Mouse (Mus musculus): ENCODE measurements around the gene Pla2g1b. TPM values are rescaled to one million over a fixed set of nuclear protein-coding genes. Genes with fewer than 3 reads are reported as not detected.
A peak's percentile ranks its signal among the peaks of the same experiment; 100 is the strongest.
"Not testable (repeated sequence)": the region's sequence is repeated elsewhere in the genome, so short reads cannot be mapped to it uniquely, and the experiment has no call there.

Pla2g1b gene
- polyA plus RNA-seq, 1 experiment from 2014 or later: not detected

DNA sequence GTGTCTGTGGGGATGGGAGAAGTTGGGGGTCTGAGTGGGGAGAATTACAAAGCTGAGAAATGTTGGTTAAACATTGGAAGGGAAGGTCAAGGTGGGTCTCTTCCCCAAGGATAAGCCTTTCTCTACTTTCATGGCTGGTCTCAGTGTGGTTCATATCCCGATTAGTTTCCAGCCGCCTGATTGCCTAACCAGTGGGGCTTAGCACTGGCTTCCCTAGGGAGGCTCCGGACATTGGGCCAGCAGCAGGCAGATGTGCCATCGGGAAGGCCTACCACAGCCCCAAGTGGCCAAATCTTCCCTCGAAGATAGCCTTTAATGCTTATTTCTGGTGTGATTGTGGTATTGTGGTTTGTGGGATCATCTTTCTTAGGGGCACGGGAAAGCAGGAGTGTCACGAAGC lies 46.3 kb downstream of the Pla2g1b start:
- Histone ChIP-seq H3K9ac (replicated peaks) (no peak overlapping the region), H3K36me3 (0 out of 2 replicates have a peak, but pooled peaks cover under 1% of the 10 kb centered on the region), H3K4me3 (replicated peaks) (no peak overlapping the region), H3K27ac (no peak overlapping the region), H3K4me2 (replicated peaks) (no peak overlapping the region), H3K4me1 (replicated peaks) (peaks cover 36% of the 10 kb centered on the region), H3K27me3 (no peaks in the 10 kb centered on the region), H3K9me3 (no peaks in the 10 kb centered on the region)
- no peak for ATAC-seq
- 88% methylated on average over 7 of the region's 7 CpGs for WGBS

DNA sequence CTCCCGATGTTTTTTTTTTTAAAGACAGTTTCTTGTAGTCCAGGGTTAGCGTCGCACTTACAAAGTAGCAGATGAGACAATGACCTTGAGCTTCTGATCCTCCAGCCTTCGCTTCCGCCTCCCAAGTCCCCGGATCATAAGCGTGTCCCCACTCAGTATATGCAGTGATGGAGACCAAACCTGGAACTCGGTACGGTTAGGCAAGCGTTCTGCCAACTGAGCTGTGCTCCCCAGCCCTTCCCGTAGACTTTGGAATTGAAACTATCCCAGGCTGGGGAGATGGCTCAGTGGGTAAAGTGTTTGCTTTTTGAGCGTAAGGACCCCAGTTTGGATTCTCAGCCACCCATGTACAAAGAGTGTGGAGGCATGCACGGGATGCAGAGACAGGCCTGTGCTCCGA lies 47.2 kb downstream of the Pla2g1b start:
- H3K4me1 ChIP-seq (replicated peaks): peaks cover 27% of the 10 kb centered on the region
- ATAC-seq: no peak
- no peak overlapping the region for H3K9ac ChIP-seq (replicated peaks)
- WGBS: 98% methylated on average over 14 of the region's 14 CpGs
- no peak overlapping the region for H3K27ac ChIP-seq
- no peaks in the 10 kb centered on the region for H3K9me3 ChIP-seq
- no peak overlapping the region for H3K4me2 ChIP-seq (replicated peaks)
- H3K27me3 ChIP-seq: no peaks in the 10 kb centered on the region
- H3K36me3 ChIP-seq: 0 out of 2 replicates have a peak, but pooled peaks cover 2% of the 10 kb centered on the region
- no peak overlapping the region for H3K4me3 ChIP-seq (replicated peaks)

DNA sequence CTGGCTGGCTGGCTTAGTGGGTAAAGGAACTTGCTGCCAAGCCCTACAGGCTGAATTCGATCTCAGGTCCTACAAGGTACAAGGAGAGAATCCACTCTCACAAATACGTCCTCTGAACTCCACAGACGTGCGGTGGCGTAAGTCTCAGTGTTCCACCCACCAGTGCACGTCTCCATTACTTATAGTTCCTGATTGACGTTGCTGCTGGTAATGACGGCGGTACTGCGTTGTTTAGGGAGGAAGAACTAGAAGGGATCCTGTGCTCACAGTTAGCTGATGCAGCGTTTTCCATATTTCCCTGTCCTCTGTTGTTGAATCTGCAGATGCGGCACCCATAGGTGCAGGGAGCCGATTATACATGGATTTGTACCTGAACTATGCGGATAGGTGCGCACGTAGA lies 47.7 kb downstream of the Pla2g1b start:
- Histone ChIP-seq H3K9me3 (no peaks in the 10 kb centered on the region), H3K9ac (replicated peaks) (no peak overlapping the region), H3K27ac (no peak overlapping the region), H3K4me3 (replicated peaks) (no peak overlapping the region), H3K4me2 (replicated peaks) (no peak overlapping the region), H3K4me1 (replicated peaks) (peaks cover 22% of the 10 kb centered on the region), H3K36me3 (0 out of 2 replicates have a peak, but pooled peaks cover 2% of the 10 kb centered on the region), H3K27me3 (no peaks in the 10 kb centered on the region)
- 97% methylated on average over 16 of the region's 16 CpGs for WGBS
- no peak for ATAC-seq

DNA sequence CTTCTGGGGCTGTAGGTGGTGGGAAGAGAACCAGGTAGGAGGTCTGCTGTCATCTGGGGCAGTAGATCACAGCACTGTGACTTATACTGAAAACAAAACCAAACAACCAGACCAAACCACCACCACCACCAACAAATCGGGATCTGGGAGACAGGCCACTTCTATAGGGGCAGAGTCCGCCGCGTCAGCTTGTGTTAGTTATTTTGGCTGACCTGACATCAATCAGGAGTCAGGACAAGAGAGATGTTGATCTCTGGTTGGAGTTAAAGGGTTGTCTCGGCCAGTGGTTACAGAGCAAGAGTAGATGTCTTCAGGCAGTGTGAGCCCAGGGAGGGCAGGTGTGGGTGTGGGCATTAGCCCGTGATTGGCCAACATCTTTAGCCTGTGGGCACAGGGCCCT lies 48.3 kb downstream of the Pla2g1b start:
- H3K4me3 ChIP-seq (replicated peaks): no peak overlapping the region
- WGBS: 94% methylated on average over 6 of the region's 6 CpGs
- no peak for ATAC-seq
- H3K4me2 ChIP-seq (replicated peaks): no peak overlapping the region
- H3K27ac ChIP-seq: peak overlapping the region; percentile 37; the same call in 1 of the 2 replicates
- H3K9ac ChIP-seq (replicated peaks): no peak overlapping the region
- H3K4me1 ChIP-seq (replicated peaks): peaks cover 16% of the 10 kb centered on the region
- no peaks in the 10 kb centered on the region for H3K27me3 ChIP-seq
- 0 out of 2 replicates have a peak, but pooled peaks cover 2% of the 10 kb centered on the region for H3K36me3 ChIP-seq
- no peaks in the 10 kb centered on the region for H3K9me3 ChIP-seq

GRCm38 (mm10) chr5:115514896-115515587 lies 49.0 kb downstream of the Pla2g1b start:
- WGBS: 70% methylated on average over 20 of the region's 20 CpGs
- no peaks in the 10 kb centered on the region for H3K9me3 ChIP-seq
- no peaks in the 10 kb centered on the region for H3K27me3 ChIP-seq
- H3K4me3 ChIP-seq (replicated peaks): no peak overlapping the region
- no peak overlapping the region for H3K4me2 ChIP-seq (replicated peaks)
- 0 out of 2 replicates have a peak, but pooled peaks cover 2% of the 10 kb centered on the region for H3K36me3 ChIP-seq
- ATAC-seq: no peak
- H3K4me1 ChIP-seq (replicated peaks): peaks cover 9% of the 10 kb centered on the region
- H3K9ac ChIP-seq (replicated peaks): no peak overlapping the region
- H3K27ac ChIP-seq: peak overlapping the region; percentile 37

- Histone ChIP-seq H3K36me3 (0 out of 2 replicates have a peak, but pooled peaks cover 2% of the 10 kb centered on the region), H3K4me1 (replicated peaks) (0 out of 2 replicates have a peak, but pooled peaks cover 5% of the 10 kb centered on the region)
Observed at GRCm38 (mm10) chr5:115516081-115516907, 50.2 kb downstream of the Pla2g1b start.

DNA sequence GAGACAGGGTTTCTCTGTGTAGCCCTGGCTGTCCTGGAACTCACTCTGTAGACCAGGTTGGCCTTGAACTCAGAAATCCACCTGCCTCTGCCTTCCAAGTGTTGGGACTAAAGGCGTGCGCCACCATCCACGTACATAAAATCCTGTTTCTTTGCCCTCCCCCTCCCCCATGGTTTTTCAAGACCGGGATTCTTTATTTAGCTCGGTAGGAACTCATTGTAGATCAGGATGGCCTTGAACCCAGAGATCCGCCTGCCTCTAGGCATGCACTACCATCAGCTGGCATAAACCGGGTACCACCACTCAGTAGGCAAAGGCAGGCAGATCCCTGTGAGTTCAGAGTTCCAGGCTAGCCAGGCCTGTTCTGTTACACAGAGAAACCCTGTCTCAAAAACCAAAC lies 50.8 kb downstream of the Pla2g1b start:
- ATAC-seq: no peak

More at GRCm38 (mm10) chr5:115516081-115516907, 50.2 kb downstream of the Pla2g1b start:
- Histone ChIP-seq H3K27ac (peak overlapping the region; percentile 30; the same call in 1 of the 2 replicates), H3K4me3 (replicated peaks) (no peak overlapping the region), H3K4me2 (replicated peaks) (no peak overlapping the region), H3K9ac (replicated peaks) (no peak overlapping the region), H3K9me3 (no peaks in the 10 kb centered on the region), H3K27me3 (no peaks in the 10 kb centered on the region)
- no peak for ATAC-seq
- 82% methylated on average over 32 of the region's 32 CpGs for WGBS

GRCm38 (mm10) chr5:115517501-115517900 lies 51.4 kb downstream of the Pla2g1b start:
- no peak overlapping the region for H3K4me2 ChIP-seq (replicated peaks)
- no peak for ATAC-seq
- WGBS: 92% methylated on average over 9 of the region's 9 CpGs
- H3K36me3 ChIP-seq: 0 out of 2 replicates have a peak, but pooled peaks cover 2% of the 10 kb centered on the region
- no peak overlapping the region for H3K4me3 ChIP-seq (replicated peaks)
- no peak overlapping the region for H3K27ac ChIP-seq
- 0 out of 2 replicates have a peak, but pooled peaks cover 5% of the 10 kb centered on the region for H3K4me1 ChIP-seq (replicated peaks)
- no peak overlapping the region for H3K9ac ChIP-seq (replicated peaks)
- no peaks in the 10 kb centered on the region for H3K27me3 ChIP-seq
- H3K9me3 ChIP-seq: no peaks in the 10 kb centered on the region

More for the DNA sequence above, 50.8 kb downstream of the Pla2g1b start:
- Histone ChIP-seq H3K4me1 (replicated peaks) (0 out of 2 replicates have a peak, but pooled peaks cover 5% of the 10 kb centered on the region), H3K27ac (no peak overlapping the region), H3K4me3 (replicated peaks) (no peak overlapping the region), H3K9me3 (no peaks in the 10 kb centered on the region), H3K27me3 (no peaks in the 10 kb centered on the region), H3K4me2 (replicated peaks) (no peak overlapping the region), H3K9ac (replicated peaks) (no peak overlapping the region), H3K36me3 (0 out of 2 replicates have a peak, but pooled peaks cover 2% of the 10 kb centered on the region)
- 94% methylated on average over 7 of the region's 7 CpGs for WGBS

DNA sequence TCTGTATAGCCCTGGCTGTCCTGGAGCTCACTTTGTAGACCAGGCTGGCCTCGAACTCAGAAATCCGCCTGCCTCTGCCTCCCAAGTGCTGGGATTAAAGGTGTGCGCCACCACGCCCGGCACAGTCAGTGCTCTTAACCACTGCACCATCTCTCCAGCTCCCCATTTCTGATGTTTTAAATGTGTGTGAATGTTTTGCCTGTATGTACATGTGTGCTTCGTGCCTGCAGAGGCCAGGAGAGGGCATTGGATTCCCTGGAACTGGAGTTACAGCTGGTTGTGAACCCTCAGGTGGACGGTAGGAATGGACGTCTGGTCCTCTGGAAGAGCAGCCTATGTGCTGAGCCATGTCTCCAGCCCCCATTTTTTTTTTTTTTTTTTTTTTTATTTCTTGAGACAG lies 52.2 kb downstream of the Pla2g1b start:
- not testable (repeated sequence) for H3K27ac ChIP-seq; H3K9me3 ChIP-seq; H3K4me2 ChIP-seq (replicated peaks); H3K27me3 ChIP-seq; H3K4me3 ChIP-seq (replicated peaks); H3K9ac ChIP-seq (replicated peaks); H3K36me3 ChIP-seq; H3K4me1 ChIP-seq (replicated peaks); ATAC-seq
- 97% methylated on average over 8 of the region's 8 CpGs for WGBS

GRCm38 (mm10) chr5:115520325-115520869 lies 54.3 kb downstream of the Pla2g1b start:
- WGBS: 85% methylated on average over 21 of the region's 21 CpGs
- Histone ChIP-seq H3K27ac (no peak overlapping the region), H3K9ac (replicated peaks) (no peak overlapping the region), H3K4me1 (replicated peaks) (peaks cover 12% of the 10 kb centered on the region), H3K27me3 (no peaks in the 10 kb centered on the region), H3K36me3 (0 out of 2 replicates have a peak, but pooled peaks cover 2% of the 10 kb centered on the region), H3K4me2 (replicated peaks) (no peak overlapping the region), H3K4me3 (replicated peaks) (no peak overlapping the region), H3K9me3 (no peaks in the 10 kb centered on the region)
- no peak for ATAC-seq

DNA sequence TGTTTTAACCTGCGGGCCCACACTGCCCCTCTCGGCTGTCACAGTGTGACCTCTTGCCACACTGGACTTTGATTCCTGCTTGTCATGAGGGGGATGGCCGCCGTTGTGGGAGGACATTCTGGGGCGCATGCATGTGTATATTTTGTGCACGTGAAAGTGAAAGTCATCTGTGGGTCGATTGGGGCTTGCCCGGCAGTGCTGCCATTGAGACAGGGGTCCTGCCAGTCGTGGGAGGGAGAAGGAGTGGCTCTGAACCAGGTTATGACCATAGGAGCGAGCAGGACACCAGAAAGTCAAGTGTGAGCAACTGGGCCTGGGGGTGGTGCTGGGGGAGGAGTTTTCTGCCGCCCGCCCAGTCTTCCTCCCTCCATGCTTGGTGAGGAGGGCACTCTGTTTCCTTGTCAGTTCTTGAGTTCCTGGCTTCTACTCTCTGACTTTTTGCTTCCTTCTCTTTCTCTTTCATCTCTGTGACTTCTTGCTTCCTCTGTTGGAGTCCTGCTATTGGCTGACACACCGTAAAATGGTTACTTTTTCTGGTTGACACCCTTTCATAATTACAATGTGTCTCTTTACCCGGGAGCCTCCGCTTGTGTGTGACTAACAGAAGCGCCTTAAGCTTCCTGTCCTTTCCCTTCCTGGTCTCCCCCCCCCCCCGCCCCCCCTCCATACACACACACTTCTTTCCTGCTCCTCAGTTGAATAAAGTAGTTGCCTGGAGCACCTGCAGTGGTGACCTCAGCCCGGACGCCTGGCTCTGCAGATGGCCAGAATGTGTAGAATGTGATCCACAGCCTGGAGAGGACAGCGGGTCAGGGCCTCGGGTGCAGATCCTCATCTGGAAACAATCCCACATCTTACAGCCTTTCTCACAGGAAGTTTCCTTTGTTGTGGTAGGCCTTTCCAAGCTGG lies 55.7 kb downstream of the Pla2g1b start:
- no peak overlapping the region for H3K4me2 ChIP-seq (replicated peaks)
- no peak overlapping the region for H3K9ac ChIP-seq (replicated peaks)
- no peak overlapping the region; the same call in 1 of the 2 replicates for H3K27ac ChIP-seq
- no peaks in the 10 kb centered on the region for H3K9me3 ChIP-seq
- 0 out of 2 replicates have a peak, but pooled peaks cover 2% of the 10 kb centered on the region for H3K36me3 ChIP-seq
- 81% methylated on average over 20 of the region's 21 CpGs for WGBS
- H3K4me1 ChIP-seq (replicated peaks): peaks cover 12% of the 10 kb centered on the region
- ATAC-seq: no peak
- H3K4me3 ChIP-seq (replicated peaks): no peak overlapping the region
- no peaks in the 10 kb centered on the region for H3K27me3 ChIP-seq

Data from midbrain, embryonic 13.5 days (tissue).